Mouse (Mus musculus) stomach, postnatal 0 days (tissue): ENCODE measurements at regions not wholly inside any gene's neighbourhood (a gene's known extent, or its start where the extent isn't known, plus 50 kb on each side); places are given as distances from the start of the nearest gene placed in this dataset.
A peak's percentile ranks its signal among the peaks of the same experiment; 100 is the strongest.

ENCODE experiments used
- ATAC-seq: fragments of 200-750 bp; cut with Nextera tagmentation; 2 replicates; pipeline ENCODE4 v1.8.0; 2017; ENCODE audit not compliant: low FRiP score, low TSS enrichment
- DNase-seq: peaks from one replicate; pipeline ENCODE4 v3.0.0-alpha.2; 2016; ENCODE audit warnings: low spot score
- H3K27ac ChIP-seq: fragments of 300-500 bp; sonication (generic); replicated peaks from 2 replicates; pipeline ENCODE4 v1.5.1; 2014; ENCODE audit warnings: mild to moderate bottlenecking, control low read depth
- H3K27me3 ChIP-seq: fragments of 300-500 bp; sonication (generic); 2 replicates; pipeline ENCODE4 v1.6.1; 2014; ENCODE audit warnings: low read length; ENCODE audit not compliant: control insufficient read depth, insufficient read depth
- H3K36me3 ChIP-seq: fragments of 300-500 bp; sonication (generic); 2 replicates; pipeline ENCODE4 v1.6.1; 2014; ENCODE audit warnings: low read length, mixed read lengths; ENCODE audit not compliant: control insufficient read depth, insufficient read depth
- H3K4me1 ChIP-seq: fragments of 300-500 bp; sonication (generic); replicated peaks from 2 replicates; pipeline ENCODE4 v1.6.1; 2014; ENCODE audit warnings: antibody characterized with exemption; ENCODE audit not compliant: control insufficient read depth, insufficient read depth
- H3K4me2 ChIP-seq: fragments of 300-500 bp; sonication (generic); replicated peaks from 2 replicates; pipeline ENCODE4 v1.6.1; 2014; ENCODE audit warnings: low read depth, mild to moderate bottlenecking, control low read depth, moderate library complexity
- H3K4me3 ChIP-seq: fragments of 300-500 bp; sonication (generic); 2 replicates; pipeline ENCODE4 v1.5.1; 2014; ENCODE audit warnings: low read depth, low read length, control low read depth
- H3K9ac ChIP-seq: fragments of 300-500 bp; sonication (generic); 2 replicates; pipeline ENCODE4 v1.6.1; 2014; ENCODE audit warnings: mild to moderate bottlenecking, low read length, control low read depth, mixed read lengths
- H3K9me3 ChIP-seq: fragments of 300-500 bp; sonication (generic); 2 replicates; pipeline ENCODE4 v1.6.1; 2016; ENCODE audit warnings: low read length; ENCODE audit not compliant: control insufficient read depth
- CTCF ChIP-seq: IDR thresholded peaks from 2 replicates; pipeline ENCODE4 v1.5.1; 2016; ENCODE audit warnings: antibody characterized with exemption, low read depth, mild to moderate bottlenecking, moderate library complexity
- EP300 ChIP-seq: optimal IDR thresholded peaks from 2 replicates; pipeline ENCODE3; 2016; ENCODE audit warnings: antibody characterized with exemption
- WGBS: fragments of 180-500 bp; shearing (Covaris S2); extraction: QIAGEN DNeasy Blood & Tissue Kit; methylation state at CpG from one replicate; pipeline ENCODE4 v1.1.7; 2014; 5-methylcytosine and 5-hydroxymethylcytosine counted together

GRCm38 (mm10) chr14:48607131-48607530 lies 66.5 kb downstream of the Otx2 start:
- H3K4me1 ChIP-seq = no peaks in the 10 kb centered on the region
- no peaks in the 10 kb centered on the region for H3K27me3 ChIP-seq
- H3K4me3 ChIP-seq = no peak overlapping the region
- H3K4me2 ChIP-seq = no peak overlapping the region
- no peak for DNase-seq
- H3K9me3 ChIP-seq = no peaks in the 10 kb centered on the region
- H3K27ac ChIP-seq = no peak overlapping the region
- H3K9ac ChIP-seq = no peak overlapping the region
- TF ChIP-seq CTCF (no peak), EP300 (no peak)
- WGBS = 81% methylated on average over 6 of the region's 6 CpGs
- no peaks in the 10 kb centered on the region for H3K36me3 ChIP-seq
- no peak for ATAC-seq

- WGBS = 63% methylated on average over 6 of the region's 6 CpGs
- Histone ChIP-seq H3K4me1 (no peaks in the 10 kb centered on the region), H3K4me3 (no peak overlapping the region), H3K9me3 (no peaks in the 10 kb centered on the region), H3K9ac (no peak overlapping the region), H3K27ac (no peak overlapping the region), H3K27me3 (no peaks in the 10 kb centered on the region), H3K4me2 (no peak overlapping the region), H3K36me3 (no peaks in the 10 kb centered on the region)
- DNase-seq (no peak), ATAC-seq (no peak)
- TF ChIP-seq CTCF = no peak
- TF ChIP-seq EP300 = no peak
These were observed 70.1 kb downstream of the Otx2 start for GRCm38 (mm10) chr14:48603490-48603889.

- H3K4me2 ChIP-seq = no peak overlapping the region
- no peaks in the 10 kb centered on the region for H3K4me1 ChIP-seq
- ATAC-seq = no peak
- 90% methylated on average over 5 of the region's 5 CpGs for WGBS
- H3K9ac ChIP-seq = no peak overlapping the region
- DNase-seq = no peak
- no peaks in the 10 kb centered on the region for H3K36me3 ChIP-seq
- TF ChIP-seq EP300 = no peak
- TF ChIP-seq CTCF = no peak
- no peak overlapping the region for H3K4me3 ChIP-seq
- H3K27me3 ChIP-seq = no peaks in the 10 kb centered on the region
- H3K9me3 ChIP-seq = no peaks in the 10 kb centered on the region
- no peak overlapping the region for H3K27ac ChIP-seq
These were observed 79.3 kb downstream of the Otx2 start for GRCm38 (mm10) chr14:48594334-48594733.

GRCm38 (mm10) chr14:48593363-48593762 lies 80.3 kb downstream of the Otx2 start:
- Histone ChIP-seq H3K9me3 (no peaks in the 10 kb centered on the region), H3K9ac (no peak overlapping the region), H3K27me3 (no peaks in the 10 kb centered on the region), H3K36me3 (no peaks in the 10 kb centered on the region), H3K27ac (no peak overlapping the region), H3K4me1 (no peaks in the 10 kb centered on the region), H3K4me3 (no peak overlapping the region), H3K4me2 (no peak overlapping the region)
- ATAC-seq (no peak), DNase-seq (no peak)
- WGBS = 83% methylated on average over 8 of the region's 8 CpGs
- TF ChIP-seq EP300 (no peak), CTCF (no peak)

- Histone ChIP-seq H3K9me3 (no peaks in the 10 kb centered on the region), H3K36me3 (no peaks in the 10 kb centered on the region), H3K4me2 (no peak overlapping the region), H3K27me3 (no peaks in the 10 kb centered on the region), H3K4me1 (no peaks in the 10 kb centered on the region), H3K27ac (no peak overlapping the region), H3K9ac (no peak overlapping the region), H3K4me3 (no peak overlapping the region)
- WGBS = 41% methylated on average over 15 of the region's 15 CpGs
- DNase-seq (no peak), ATAC-seq (peak; percentile 85)
- TF ChIP-seq CTCF (no peak), EP300 (no peak)
These were observed 82.0 kb downstream of the Otx2 start for GRCm38 (mm10) chr14:48591483-48592230.

GRCm38 (mm10) chr14:48590426-48590825 lies 83.2 kb downstream of the Otx2 start:
- Histone ChIP-seq H3K4me1 (no peaks in the 10 kb centered on the region), H3K27me3 (no peaks in the 10 kb centered on the region), H3K27ac (no peak overlapping the region), H3K4me2 (no peak overlapping the region), H3K9ac (no peak overlapping the region), H3K9me3 (no peaks in the 10 kb centered on the region), H3K36me3 (no peaks in the 10 kb centered on the region), H3K4me3 (no peak overlapping the region)
- DNase-seq (no peak), ATAC-seq (no peak)
- no peak for TF ChIP-seq CTCF
- no peak for TF ChIP-seq EP300
- WGBS = 62% methylated on average over 14 of the region's 14 CpGs
